Mouse (Mus musculus): Measurements from ENCODE around the gene Vmn2r75. TPM values are rescaled to one million over a fixed set of nuclear protein-coding genes. Genes with fewer than 3 reads are reported as not detected.
"Not testable (repeated sequence)": the region's sequence is repeated elsewhere in the genome, so short reads cannot be mapped to it uniquely, and the experiment has no call there.

Vmn2r75 gene
- polyA plus RNA-seq (2012; ENCODE audit: insufficient read depth, insufficient read length, missing spikeins), result not detected in 2 replicates

DNA sequence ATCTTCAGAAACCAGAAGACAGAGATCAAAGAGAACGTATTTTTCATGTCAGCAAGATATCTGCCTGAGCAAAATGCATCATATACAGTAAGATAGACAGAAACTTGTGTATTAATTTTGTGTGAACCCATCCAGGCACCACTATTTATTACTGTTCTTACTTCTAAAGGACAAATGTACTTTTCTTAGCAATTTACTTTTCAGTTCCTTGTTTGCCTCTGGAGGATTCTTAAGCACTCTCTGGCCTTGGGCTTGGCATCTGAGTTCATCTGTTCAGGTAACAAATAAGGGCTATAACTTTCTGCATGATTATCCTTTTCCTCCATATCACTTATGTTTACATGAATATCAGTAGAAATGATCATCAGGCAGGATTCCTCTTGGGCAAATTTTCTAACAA is at the start of gene Vmn2r75:
Vmn2r75 (minus strand) TSS at position 101 of the 400 bp plus-strand sequence.
- not testable (repeated sequence) for H3K27ac ChIP-seq (ENCODE audit: insufficient read depth, low read depth, low read length); H3K4me3 ChIP-seq (ENCODE audit: insufficient read depth, low read length); H3K4me1 ChIP-seq (ENCODE audit: control insufficient read depth, insufficient read depth, low read length)

DNA sequence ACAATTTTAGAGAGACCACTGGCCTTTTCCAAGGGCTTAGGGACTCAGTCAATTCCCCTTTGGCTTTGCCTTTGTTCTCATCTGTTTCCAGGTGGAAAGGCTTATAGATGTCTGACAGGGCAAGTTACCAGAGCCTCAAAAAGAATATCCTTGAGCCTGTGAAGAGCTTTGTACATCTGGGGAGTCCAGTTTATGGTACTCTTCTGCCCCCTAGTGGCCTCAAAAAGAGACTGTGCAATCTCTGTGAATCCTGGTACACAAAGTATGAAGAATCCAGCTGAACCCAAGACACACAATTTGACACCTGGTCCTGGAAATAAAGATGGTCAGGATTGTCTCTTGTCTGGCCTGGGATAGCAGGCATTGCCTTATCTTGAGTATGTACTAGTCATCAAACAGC is 39.8 kb upstream of the Vmn2r75 start:
- Histone ChIP-seq H3K27ac (ENCODE audit: insufficient read depth, low read depth, low read length) (no peak overlapping the region), H3K4me1 (ENCODE audit: control insufficient read depth, insufficient read depth, low read length) (no peaks in the 10 kb centered on the region), H3K4me3 (ENCODE audit: insufficient read depth, low read length) (no peak overlapping the region)
- no peak for TF ChIP-seq POLR2A (IDR thresholded peaks at IDR 0.05; ENCODE audit: borderline replicate concordance, low read depth, low read length)
- TF ChIP-seq CTCF (IDR thresholded peaks at IDR 0.05; ENCODE audit: low read depth, low read length), result no peak

Other genes starting within 250 kb of the Vmn2r75 start
- not detected in 2 replicates for gene Vmn2r74, start 210.1 kb downstream of the Vmn2r75 start, polyA plus RNA-seq (2012; ENCODE audit: insufficient read depth, insufficient read length, missing spikeins)
- gene Vmn2r76, start 74.5 kb upstream of the Vmn2r75 start, polyA plus RNA-seq (2012; ENCODE audit: insufficient read depth, insufficient read length, missing spikeins), result 0.11 and 0.20 TPM in 2 replicates
- not detected in 2 replicates for gene Olfr310, start 105.4 kb upstream of the Vmn2r75 start, polyA plus RNA-seq (2012; ENCODE audit: insufficient read depth, insufficient read length, missing spikeins)
- not detected in 2 replicates for gene Olfr309, start 141.9 kb upstream of the Vmn2r75 start, polyA plus RNA-seq (2012; ENCODE audit: insufficient read depth, insufficient read length, missing spikeins)
- gene Olfr308, start 153.9 kb upstream of the Vmn2r75 start, polyA plus RNA-seq (2012; ENCODE audit: insufficient read depth, insufficient read length, missing spikeins), result not detected in 2 replicates
- gene Olfr307, start 165.8 kb upstream of the Vmn2r75 start, polyA plus RNA-seq (2012; ENCODE audit: insufficient read depth, insufficient read length, missing spikeins), result not detected in 2 replicates
- gene Olfr305, start 195.2 kb upstream of the Vmn2r75 start, polyA plus RNA-seq (2012; ENCODE audit: insufficient read depth, insufficient read length, missing spikeins), result not detected in 2 replicates
- gene Olfr304, start 214.9 kb upstream of the Vmn2r75 start, polyA plus RNA-seq (2012; ENCODE audit: insufficient read depth, insufficient read length, missing spikeins), result not detected in 2 replicates
- not detected in 2 replicates for gene Olfr303, start 226.0 kb upstream of the Vmn2r75 start, polyA plus RNA-seq (2012; ENCODE audit: insufficient read depth, insufficient read length, missing spikeins)
- gene Olfr301, start 232.1 kb upstream of the Vmn2r75 start, polyA plus RNA-seq (2012; ENCODE audit: insufficient read depth, insufficient read length, missing spikeins), result not detected in 2 replicates